Mouse (Mus musculus) midbrain, embryonic 11.5 days (tissue): ENCODE data around the gene Plcd3. TPM values are rescaled to one million over a fixed set of nuclear protein-coding genes. Genes with fewer than 3 reads are reported as not detected.
A peak's percentile ranks its signal among the peaks of the same experiment; 100 is the strongest.

Source experiments
- ATAC-seq: fragments of 200-750 bp; cut with Nextera tagmentation; 2 replicates; pipeline ENCODE4 v1.8.0; 2017; ENCODE audit warnings: moderate TSS enrichment, moderate library complexity; ENCODE audit not compliant: low FRiP score
- DNase-seq: peaks from one replicate; pipeline ENCODE4 v3.0.0; 2015; ENCODE audit warnings: low spot score; ENCODE audit errors: missing footprints
- H3K27ac ChIP-seq: fragments of 300-500 bp; sonication (generic); 2 replicates; pipeline ENCODE4 v1.5.1; 2014; ENCODE audit warnings: low read depth, low read length
- H3K27me3 ChIP-seq: fragments of 300-500 bp; sonication (generic); 2 replicates; pipeline ENCODE4 v1.6.1; 2014; ENCODE audit warnings: mild to moderate bottlenecking, low read length, moderate library complexity, mixed read lengths; ENCODE audit not compliant: control insufficient read depth, insufficient read depth
- H3K36me3 ChIP-seq: fragments of 300-500 bp; sonication (generic); 2 replicates; pipeline ENCODE4 v1.6.1; 2014; ENCODE audit warnings: mild to moderate bottlenecking, low read length, moderate library complexity, mixed read lengths; ENCODE audit not compliant: control insufficient read depth, insufficient read depth
- H3K4me1 ChIP-seq: fragments of 300-500 bp; sonication (generic); 2 replicates; pipeline ENCODE4 v1.6.1; 2014; ENCODE audit warnings: low read length; ENCODE audit not compliant: control insufficient read depth, insufficient read depth
- H3K4me2 ChIP-seq: fragments of 300-500 bp; sonication (generic); 2 replicates; pipeline ENCODE4 v1.6.1; 2014; ENCODE audit warnings: mild to moderate bottlenecking, moderate library complexity
- H3K4me3 ChIP-seq: fragments of 300-500 bp; sonication (generic); 2 replicates; pipeline ENCODE4 v1.5.1; 2014; ENCODE audit warnings: low read depth, low read length
- H3K9ac ChIP-seq: fragments of 300-500 bp; sonication (generic); 2 replicates; pipeline ENCODE4 v1.6.1; 2014; ENCODE audit warnings: low read length
- H3K9me3 ChIP-seq: fragments of 300-500 bp; sonication (generic); 2 replicates; pipeline ENCODE4 v1.6.1; 2016; ENCODE audit warnings: low read length; ENCODE audit not compliant: control insufficient read depth
- WGBS: fragments of 180-500 bp; shearing (Covaris S2); extraction: QIAGEN DNeasy Blood & Tissue Kit; methylation state at CpG from one replicate; pipeline ENCODE4 v1.1.7; 2014; 5-methylcytosine and 5-hydroxymethylcytosine counted together
- polyA plus RNA-seq: library from polyadenylated mRNA; unstranded; fragments of >200 nt; fragmentation: Nextera tagmentation; extraction: Ambion mirVana; gene quantifications from 2 replicates; pipeline ENCODE4 v1.2.1, GENCODE M21; 2014

Plcd3 gene
- polyA plus RNA-seq, 1 experiment from 2014 or later: 0.63 TPM

DNA sequence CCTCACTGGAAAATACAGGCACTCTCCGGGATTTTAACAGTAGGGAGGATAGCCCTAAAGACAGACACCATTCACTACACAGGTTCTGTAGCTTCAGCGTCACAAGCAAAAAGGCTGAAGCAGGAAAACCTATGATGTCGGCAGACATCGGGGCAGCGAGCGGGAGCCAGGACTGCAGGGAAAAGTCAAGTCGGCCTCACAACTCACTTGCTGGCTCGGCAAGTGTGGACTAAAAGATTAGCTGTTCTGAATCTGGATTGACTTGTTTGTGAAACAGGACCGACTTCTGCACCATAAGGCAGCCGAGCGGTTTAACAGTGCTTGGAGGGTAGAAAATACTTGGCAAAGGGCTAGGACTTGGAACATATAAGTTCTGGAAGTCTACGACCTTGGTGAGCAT is 11.5 kb upstream of the Plcd3 start:
- DNase-seq (no peak), ATAC-seq (no peak)
- H3K36me3 ChIP-seq: no peaks in the 10 kb centered on the region
- H3K4me2 ChIP-seq: no peak overlapping the region
- WGBS: 29% methylated on average over 12 of the region's 12 CpGs
- H3K4me1 ChIP-seq: peaks cover 26% of the 10 kb centered on the region
- no peak overlapping the region for H3K4me3 ChIP-seq
- H3K9me3 ChIP-seq: no peaks in the 10 kb centered on the region
- peak overlapping the region; percentile 17; the same call in 1 of the 2 replicates for H3K9ac ChIP-seq
- H3K27ac ChIP-seq: no peak overlapping the region
- H3K27me3 ChIP-seq: peaks cover 16% of the 10 kb centered on the region; the same call in 1 of the 2 replicates

DNA sequence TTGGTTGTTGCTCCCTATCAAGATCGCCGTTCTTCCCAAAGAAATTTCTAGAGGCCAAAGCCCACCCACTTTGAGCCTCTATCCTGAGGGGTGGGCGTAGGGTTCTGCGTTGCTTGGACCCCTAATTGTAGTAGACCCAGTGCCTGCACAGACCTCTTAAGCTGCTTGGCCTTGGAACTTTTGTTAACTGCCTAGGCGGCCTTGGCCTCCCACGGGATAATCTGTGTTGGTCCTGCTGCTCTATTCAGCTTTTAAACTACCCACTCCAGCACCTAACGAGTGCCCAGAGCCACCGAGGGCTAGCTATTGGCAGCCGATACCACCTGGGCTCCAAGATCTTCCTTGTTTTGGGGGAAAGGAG is 11.1 kb upstream of the Plcd3 start:
- H3K9me3 ChIP-seq: no peaks in the 10 kb centered on the region
- peak overlapping the region; percentile 47 for H3K4me2 ChIP-seq
- 0 out of 2 replicates have a peak overlapping the region, but pooled peaks have one; percentile 14 for H3K4me3 ChIP-seq
- 4% methylated on average over 9 of the region's 9 CpGs for WGBS
- H3K9ac ChIP-seq: peak overlapping the region; percentile 17; the same call in 1 of the 2 replicates
- no peak for ATAC-seq
- peaks cover 16% of the 10 kb centered on the region; the same call in 1 of the 2 replicates for H3K27me3 ChIP-seq
- peaks cover 21% of the 10 kb centered on the region for H3K4me1 ChIP-seq
- H3K36me3 ChIP-seq: no peaks in the 10 kb centered on the region
- no peak overlapping the region for H3K27ac ChIP-seq
- no peak for DNase-seq

DNA sequence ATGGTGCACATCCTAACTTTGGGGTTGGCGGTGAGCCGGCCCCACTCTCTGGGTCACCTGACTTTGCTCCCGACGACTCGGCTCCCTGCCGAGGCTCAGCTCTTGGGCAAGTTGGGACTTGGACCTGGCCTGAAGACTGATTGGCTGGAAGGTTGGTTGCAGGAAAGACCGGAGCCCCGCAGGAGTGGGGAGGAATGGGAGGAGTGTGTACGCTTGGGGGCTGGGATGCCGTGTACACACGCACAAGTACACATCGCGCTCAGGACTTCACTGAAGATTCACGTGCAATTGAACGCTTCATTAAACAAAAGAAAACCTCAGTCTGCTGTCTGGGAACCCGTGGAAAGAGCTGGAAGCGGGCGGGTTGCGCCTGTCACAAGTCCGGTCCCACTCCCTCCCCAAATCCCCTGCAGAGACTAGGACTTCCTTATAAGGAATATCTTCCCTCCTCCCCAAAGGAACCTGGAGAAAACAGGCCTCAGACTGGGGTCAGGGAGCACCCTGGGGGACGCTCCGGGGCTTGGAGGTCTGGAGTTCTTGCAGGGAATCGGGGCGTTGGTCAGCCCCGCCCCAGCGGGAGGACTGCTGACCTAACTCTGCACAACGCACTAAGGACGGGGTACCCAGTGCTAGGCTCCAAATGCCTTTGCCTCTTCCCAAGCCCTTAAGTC is 10.6 kb upstream of the Plcd3 start:
- no peaks in the 10 kb centered on the region for H3K36me3 ChIP-seq
- peak overlapping the region; percentile 14 for H3K4me3 ChIP-seq
- H3K9me3 ChIP-seq: no peaks in the 10 kb centered on the region
- ATAC-seq (no peak), DNase-seq (peak; percentile 94)
- H3K27me3 ChIP-seq: peaks cover 16% of the 10 kb centered on the region; the same call in 1 of the 2 replicates
- WGBS: under 1% methylated on average over 28 of the region's 28 CpGs
- H3K4me1 ChIP-seq: peaks cover 16% of the 10 kb centered on the region
- peak overlapping the region; percentile 58 for H3K9ac ChIP-seq
- no peak overlapping the region for H3K27ac ChIP-seq
- peak overlapping the region; percentile 47 for H3K4me2 ChIP-seq

DNA sequence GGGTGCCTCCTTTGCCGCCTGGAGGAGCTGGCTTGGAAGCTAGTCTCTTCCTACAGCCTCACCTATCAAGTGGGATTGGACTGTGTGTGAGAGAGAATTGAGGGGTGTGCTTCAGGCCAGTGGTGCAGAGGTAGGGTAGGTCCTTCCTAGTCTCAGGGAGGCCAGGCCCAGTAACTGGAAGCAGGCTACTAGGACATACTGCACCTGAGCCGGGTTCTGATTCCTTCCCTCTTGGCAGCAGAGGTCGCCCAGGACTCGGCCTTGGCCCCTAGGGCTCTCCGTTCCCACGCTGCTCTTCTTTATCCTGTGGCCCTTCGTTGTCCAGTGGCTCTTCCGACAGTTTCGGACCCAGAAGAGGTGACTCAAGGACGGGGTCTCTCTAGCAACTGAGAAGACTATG is 9.8 kb upstream of the Plcd3 start:
- no peak for ATAC-seq
- Histone ChIP-seq H3K4me1 (peaks cover 13% of the 10 kb centered on the region), H3K36me3 (no peaks in the 10 kb centered on the region), H3K27me3 (peaks cover 16% of the 10 kb centered on the region; the same call in 1 of the 2 replicates), H3K4me2 (0 out of 2 replicates have a peak overlapping the region, but pooled peaks have one; percentile 47), H3K9me3 (no peaks in the 10 kb centered on the region), H3K27ac (no peak overlapping the region), H3K9ac (no peak overlapping the region), H3K4me3 (no peak overlapping the region)
- 12% methylated on average over 10 of the region's 10 CpGs for WGBS
- no peak for DNase-seq

DNA sequence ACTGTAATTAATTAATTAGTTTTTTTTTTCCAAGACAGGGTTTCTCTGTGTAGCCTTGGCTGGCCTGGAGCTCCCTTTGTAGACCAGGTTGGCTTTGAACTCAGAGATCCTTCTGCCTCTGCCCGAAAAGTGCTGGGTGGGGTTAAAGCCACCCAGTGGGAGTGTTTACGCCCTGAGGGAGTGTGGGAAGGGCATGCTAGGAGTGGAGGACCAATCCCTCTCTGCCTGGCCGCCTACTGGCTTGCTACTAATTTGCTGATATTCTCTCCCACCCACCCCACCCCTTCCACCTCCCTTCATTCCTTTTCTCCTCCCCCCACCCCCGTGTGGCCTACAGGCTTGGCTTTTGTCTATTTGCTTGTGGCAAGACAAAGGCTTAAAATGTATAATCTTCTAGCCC is 4.9 kb upstream of the Plcd3 start:
- DNase-seq: no peak
- H3K27me3 ChIP-seq: peaks cover 15% of the 10 kb centered on the region
- H3K4me2 ChIP-seq: no peak overlapping the region
- H3K36me3 ChIP-seq: no peaks in the 10 kb centered on the region
- no peak overlapping the region for H3K4me3 ChIP-seq
- ATAC-seq: no peak
- H3K4me1 ChIP-seq: peaks cover 11% of the 10 kb centered on the region
- 63% methylated on average over 4 of the region's 4 CpGs for WGBS
- H3K9ac ChIP-seq: no peak overlapping the region
- H3K9me3 ChIP-seq: no peaks in the 10 kb centered on the region
- no peak overlapping the region for H3K27ac ChIP-seq

DNA sequence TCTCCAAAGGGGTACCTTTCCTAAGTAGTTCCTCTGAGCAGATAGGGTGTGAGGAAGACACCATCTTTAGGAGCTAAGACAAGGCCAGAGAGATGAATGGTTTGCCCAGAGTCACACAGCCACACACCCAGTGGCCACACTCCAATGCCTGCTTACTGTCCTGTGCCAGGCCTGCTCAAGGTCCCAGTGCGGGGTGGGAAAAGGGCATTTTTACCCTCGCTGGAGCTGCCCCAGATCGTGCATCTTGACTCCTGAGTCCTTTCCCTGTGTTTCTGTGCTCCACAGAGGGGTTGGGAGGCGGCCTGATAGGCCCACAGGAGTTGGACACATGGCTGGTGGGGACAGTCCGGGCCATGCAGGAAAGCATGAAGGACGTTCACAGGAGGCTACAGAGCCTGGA is 4.4 kb upstream of the Plcd3 start:
- 84% methylated on average over 6 of the region's 6 CpGs for WGBS
- H3K27me3 ChIP-seq: peaks cover 15% of the 10 kb centered on the region
- H3K36me3 ChIP-seq: no peaks in the 10 kb centered on the region
- no peaks in the 10 kb centered on the region for H3K9me3 ChIP-seq
- H3K4me1 ChIP-seq: peaks cover 13% of the 10 kb centered on the region
- H3K9ac ChIP-seq: no peak overlapping the region
- ATAC-seq (no peak), DNase-seq (no peak)
- no peak overlapping the region for H3K4me2 ChIP-seq
- no peak overlapping the region for H3K27ac ChIP-seq
- H3K4me3 ChIP-seq: no peak overlapping the region

DNA sequence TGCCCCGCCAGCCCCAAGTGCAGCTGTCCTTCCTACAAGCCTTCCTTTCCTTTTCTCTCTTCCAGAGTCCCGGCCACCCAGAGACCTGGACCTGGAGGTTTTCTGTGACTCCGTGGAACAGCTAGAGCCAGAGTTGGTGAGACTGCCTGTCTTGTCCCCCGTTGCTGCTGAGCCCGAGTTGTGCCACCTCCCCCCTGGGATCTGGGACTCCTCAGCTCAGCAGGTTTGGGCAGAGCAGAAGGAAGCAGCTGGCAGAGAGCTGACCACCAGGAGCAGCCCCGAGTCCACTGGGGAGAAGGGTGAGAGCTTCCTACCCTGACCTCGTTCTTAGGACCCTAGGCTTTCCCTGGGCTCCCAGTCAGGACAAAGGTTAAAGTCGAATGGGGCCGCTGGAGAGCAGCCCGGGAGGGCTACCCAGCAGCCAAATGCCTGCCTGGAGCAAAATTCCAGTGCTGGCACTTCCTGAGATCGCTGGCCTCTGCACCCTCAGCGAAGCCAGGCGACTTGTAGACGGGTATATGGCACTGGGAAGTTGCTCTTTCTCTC is 3.8 kb upstream of the Plcd3 start:
- Histone ChIP-seq H3K9me3 (no peaks in the 10 kb centered on the region), H3K4me3 (no peak overlapping the region), H3K4me1 (peaks cover 13% of the 10 kb centered on the region), H3K27ac (no peak overlapping the region), H3K9ac (no peak overlapping the region), H3K27me3 (peaks cover 21% of the 10 kb centered on the region), H3K36me3 (no peaks in the 10 kb centered on the region), H3K4me2 (no peak overlapping the region)
- 56% methylated on average over 14 of the region's 14 CpGs for WGBS
- ATAC-seq (no peak), DNase-seq (no peak)

DNA sequence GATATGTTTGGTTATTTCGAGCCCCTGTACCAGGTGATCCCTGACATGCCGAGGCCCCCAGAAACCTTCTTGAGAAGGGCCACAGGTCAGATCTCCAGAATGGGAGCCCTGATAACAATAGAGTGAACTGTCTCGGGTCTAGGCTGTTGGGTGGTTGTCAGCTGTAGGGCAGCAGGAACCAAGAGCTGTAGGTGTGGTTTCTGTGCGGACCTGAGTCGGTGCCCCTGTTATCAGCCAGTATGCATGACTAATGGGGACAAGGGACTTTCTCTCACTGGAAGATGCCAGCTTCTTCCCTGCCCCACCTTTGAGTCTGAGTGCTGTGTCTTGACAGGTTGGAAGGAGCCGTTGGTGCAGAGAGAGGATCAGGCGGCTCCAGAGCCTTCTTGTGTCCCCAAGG is 3.0 kb upstream of the Plcd3 start:
- Histone ChIP-seq H3K9me3 (no peaks in the 10 kb centered on the region), H3K27me3 (peaks cover 29% of the 10 kb centered on the region), H3K27ac (no peak overlapping the region), H3K36me3 (no peaks in the 10 kb centered on the region), H3K4me3 (no peak overlapping the region), H3K9ac (no peak overlapping the region), H3K4me1 (peaks cover 13% of the 10 kb centered on the region), H3K4me2 (no peak overlapping the region)
- ATAC-seq (no peak), DNase-seq (no peak)
- WGBS: 78% methylated on average over 7 of the region's 7 CpGs

DNA sequence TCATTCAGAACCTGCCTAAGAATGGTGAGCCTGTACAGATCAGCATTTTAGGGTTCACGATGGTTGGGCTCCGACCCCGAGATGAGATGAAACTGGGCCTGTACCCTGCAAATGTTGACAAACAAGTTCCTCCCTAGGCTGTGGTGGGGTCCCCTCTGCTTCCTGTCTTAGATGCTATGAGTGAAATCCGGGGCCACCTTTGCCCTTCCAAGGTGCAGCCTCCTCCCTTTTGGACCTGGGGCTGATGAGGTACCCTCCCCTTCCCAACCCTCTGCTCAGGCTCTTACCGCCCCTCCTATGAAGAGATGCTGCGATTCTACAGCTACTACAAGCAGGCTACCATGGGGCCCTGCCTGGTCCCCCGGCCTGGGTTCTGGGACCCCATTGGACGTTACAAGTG is 2.2 kb upstream of the Plcd3 start:
- DNase-seq: no peak
- peak overlapping the region; percentile 68 for H3K4me2 ChIP-seq
- H3K9ac ChIP-seq: no peak overlapping the region
- no peak overlapping the region for H3K4me3 ChIP-seq
- WGBS: 54% methylated on average over 8 of the region's 8 CpGs
- H3K9me3 ChIP-seq: no peaks in the 10 kb centered on the region
- peaks cover 32% of the 10 kb centered on the region for H3K27me3 ChIP-seq
- ATAC-seq: no peak
- no peaks in the 10 kb centered on the region for H3K36me3 ChIP-seq
- H3K4me1 ChIP-seq: peaks cover 13% of the 10 kb centered on the region
- H3K27ac ChIP-seq: no peak overlapping the region
